Mouse (Mus musculus): ENCODE results near the gene Sv2b. TPM values are rescaled to one million over a fixed set of nuclear protein-coding genes. Genes with fewer than 3 reads are reported as not detected.

Gene Sv2b
- total RNA-seq (2023): 0.18 to 0.19 TPM in 2 of 4 replicates, not detected in the others

DNA sequence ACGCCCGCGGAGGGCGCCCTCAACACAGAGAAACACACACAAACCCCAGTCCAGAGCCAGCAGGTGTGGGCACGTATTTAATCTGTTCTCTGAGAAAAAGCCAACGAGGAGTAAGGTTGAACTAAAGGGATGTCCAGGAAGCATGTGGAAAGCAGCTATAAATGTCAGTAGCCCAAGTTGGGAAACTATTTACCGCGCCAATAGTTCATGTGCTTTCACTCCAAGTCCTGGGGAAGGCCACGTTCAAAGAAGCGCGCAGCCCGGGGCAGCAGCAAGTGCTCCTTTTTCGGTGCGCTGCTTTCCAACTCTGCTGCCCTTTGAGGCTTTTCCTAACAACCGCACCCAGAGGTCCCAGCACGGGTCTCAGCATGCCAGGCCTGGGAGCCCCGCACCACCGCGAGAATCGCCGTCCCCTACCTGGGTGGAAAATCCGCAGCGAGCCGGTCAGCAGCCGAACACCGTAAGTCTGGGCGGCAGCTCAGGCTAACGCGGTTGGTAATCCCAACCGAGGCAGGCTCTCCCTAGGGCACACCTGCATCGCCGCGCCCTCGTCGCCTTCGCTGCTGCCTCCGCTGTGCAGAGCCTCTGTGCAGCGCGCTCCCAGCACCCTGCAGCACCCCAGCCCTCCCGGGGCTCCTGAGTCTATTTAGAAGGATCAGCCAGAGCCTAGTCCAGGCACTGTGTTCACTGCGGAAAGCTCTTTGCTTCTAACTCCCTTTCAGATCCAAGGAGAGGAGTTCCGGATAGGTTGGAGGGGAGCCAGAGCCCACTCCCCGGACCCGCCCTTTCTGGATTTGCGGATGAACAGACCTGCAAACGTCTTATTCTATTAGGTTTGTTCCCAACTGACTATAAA, at the start of gene Sv2b:
TSS of gene Sv2b (minus strand) at position 806 of the 856 bp plus-strand sequence.

Other genes starting within 250 kb of the Sv2b start
- gene Akap13, start 146.3 kb upstream of the Sv2b start, total RNA-seq (2023): 346 to 365 TPM (median 360 TPM) in 4 replicates